In genomic region chr4:117304239-117305025, GRCm38 (mm10) we compare ENCODE assay signal across 7 mouse cellular contexts. TPM values are rescaled to one million over a fixed set of nuclear protein-coding genes. Genes with fewer than 3 reads are reported as not detected.
DNase-seq lines count a peak whose midpoint lies in the region; TF ChIP-seq lines count a peak whose summit lies in the region.

No protein-coding gene starts in this region.

- H3K4me1 ChIP-seq in lung, adult 2 months (ENCODE audit: control insufficient read depth, insufficient read depth, low read length): no peaks in the 10 kb centered on the region
- peaks cover 35% of the 10 kb centered on the region for H3K4me1 ChIP-seq in forebrain, embryonic 10.5 days
- H3K4me1 ChIP-seq in liver, adult 2 months (ENCODE audit: control insufficient read depth, insufficient read depth, low read length): peaks cover 6% of the 10 kb centered on the region; the same call in 1 of the 2 replicates
- peaks cover 6% of the 10 kb centered on the region for H3K4me1 ChIP-seq in small intestine, adult 2 months (ENCODE audit: control insufficient read depth, insufficient read depth, insufficient read length, low read length)

- H3K9me3 ChIP-seq in forebrain, embryonic 10.5 days: peaks cover 2% of the 10 kb centered on the region; the same call in 1 of the 2 replicates

- TF ChIP-seq CTCF in lung, adult 2 months (IDR thresholded peaks at IDR 0.05; ENCODE audit: insufficient read depth, low read length): no peak
- TF ChIP-seq CTCF in liver, adult 2 months (IDR thresholded peaks at IDR 0.05; ENCODE audit: low read depth, low read length): no peak
- no peak for TF ChIP-seq CTCF in small intestine, adult 2 months (IDR thresholded peaks at IDR 0.05; ENCODE audit: extremely low read depth, insufficient read length, insufficient replicate concordance, low read depth, low read length)

- no peak for TF ChIP-seq POLR2A in lung, adult 2 months (IDR thresholded peaks at IDR 0.05; ENCODE audit: borderline replicate concordance, extremely low read depth, low read depth, low read length)
- no peak for TF ChIP-seq POLR2A in liver, adult 2 months (IDR thresholded peaks at IDR 0.05; ENCODE audit: extremely low read depth, insufficient read depth, low read length)
- TF ChIP-seq POLR2A in small intestine, adult 2 months (IDR thresholded peaks at IDR 0.05; ENCODE audit: low read depth, low read length): no peak

- peak overlapping the region; percentile 56 for H3K9ac ChIP-seq in liver, adult 2 months (ENCODE audit: low read depth, low read length)

- no peaks in the 10 kb centered on the region for H3K36me3 ChIP-seq in forebrain, embryonic 10.5 days (replicated peaks)
- no peaks in the 10 kb centered on the region for H3K36me3 ChIP-seq in liver, adult 2 months (ENCODE audit: control insufficient read depth, insufficient read depth, low read length)
- H3K36me3 ChIP-seq in small intestine, adult 2 months (ENCODE audit: control insufficient read depth, insufficient read depth, low read length): no peaks in the 10 kb centered on the region

- no peak for DNase-seq in lung, adult 2 months
- no peak for DNase-seq in lung, postnatal 25 days (ENCODE audit: low spot score)
- peak; percentile 30 for DNase-seq in forebrain, embryonic 10.5 days (ENCODE audit: extremely low spot score, low spot score)
- DNase-seq in liver, adult 2 months (ENCODE audit: extremely low read depth, low read depth, low spot score): peak; percentile 59
- DNase-seq in layer of hippocampus, adult 9-10 months (ENCODE audit: low spot score): no peak
- DNase-seq in layer of hippocampus, postnatal 10 days (ENCODE audit: low spot score in 2 of 2): no peak

- H3K79me2 ChIP-seq in liver, adult 2 months (ENCODE audit: control insufficient read depth, insufficient read depth, low read length): no peaks in the 10 kb centered on the region

- H3K4me3 ChIP-seq in lung, adult 2 months (replicated peaks; ENCODE audit: extremely low read depth, low read depth, low read length): peak overlapping the region; percentile 56
- H3K4me3 ChIP-seq in forebrain, embryonic 10.5 days: peak overlapping the region; percentile 55
- H3K4me3 ChIP-seq in liver, adult 2 months (ENCODE audit: insufficient read depth, low read depth, low read length): peak overlapping the region; percentile 61
- H3K4me3 ChIP-seq in small intestine, adult 2 months (ENCODE audit: low read depth, low read length): peak overlapping the region; percentile 53

- WGBS in lung, adult 2 months: 14% methylated on average over 54 of the region's 54 CpGs
- 3% methylated on average over 54 of the region's 54 CpGs for WGBS in forebrain, embryonic 10.5 days
- 7% methylated on average over 54 of the region's 54 CpGs for WGBS in liver, adult 2 months
- WGBS in small intestine, adult 2 months: 14% methylated on average over 54 of the region's 54 CpGs

- H3K27ac ChIP-seq in forebrain, embryonic 10.5 days: peak overlapping the region; percentile 44; the same call in 1 of the 2 replicates
- H3K27ac ChIP-seq in liver, adult 2 months (replicated peaks; ENCODE audit: insufficient read depth, low read depth, low read length): no peak overlapping the region
- H3K27ac ChIP-seq in small intestine, adult 2 months (ENCODE audit: insufficient read depth, low read depth, low read length): no peak overlapping the region

- peaks cover 93% of the 10 kb centered on the region for H3K27me3 ChIP-seq in forebrain, embryonic 10.5 days (ENCODE audit: poor library complexity, severe bottlenecking)
- H3K27me3 ChIP-seq in liver, adult 2 months (ENCODE audit: control insufficient read depth, insufficient read depth, low read length): peaks cover 17% of the 10 kb centered on the region; the same call in 1 of the 2 replicates
- H3K27me3 ChIP-seq in small intestine, adult 2 months (ENCODE audit: control insufficient read depth, insufficient read depth, low read length): peaks cover 14% of the 10 kb centered on the region

RNA-seq across cellular contexts. Expression of gene Armh1, which starts 52.5 kb away (rescaled TPM):
- 4.2 and 5.2 TPM in 2 replicates for polyA plus RNA-seq in lung, adult 2 months (2012; rRNA removed)
- 0.15 and 0.53 TPM in 2 replicates for polyA plus RNA-seq in forebrain, embryonic 10.5 days (2016; fragmentation: Nextera tagmentation; extraction: Ambion mirVana)
- not detected in 2 replicates for total RNA-seq in liver, adult 2 months (2014; rRNA removed)
- polyA plus RNA-seq in liver, adult 2 months (2012; rRNA removed): not detected in 2 replicates
- not detected in 2 replicates for polyA plus RNA-seq in small intestine, adult 2 months (2012; rRNA removed)
- 1 to 10 TPM; 2.3 to 3.7 TPM for total RNA-seq in layer of hippocampus, postnatal 10 days (2021)

RNA-seq across cellular contexts. Expression of gene Tmem53, which starts 52.7 kb away (rescaled TPM):
- 21.7 and 24.1 TPM in 2 replicates for polyA plus RNA-seq in lung, adult 2 months (2012; rRNA removed)
- polyA plus RNA-seq in forebrain, embryonic 10.5 days (2016; fragmentation: Nextera tagmentation; extraction: Ambion mirVana): 7.3 and 7.8 TPM in 2 replicates
- 32.1 and 49.6 TPM in 2 replicates for total RNA-seq in liver, adult 2 months (2014; rRNA removed)
- 110 and 121 TPM in 2 replicates for polyA plus RNA-seq in liver, adult 2 months (2012; rRNA removed)
- 13.7 and 19.0 TPM in 2 replicates for polyA plus RNA-seq in small intestine, adult 2 months (2012; rRNA removed)
- total RNA-seq in layer of hippocampus, postnatal 10 days (2021): 1 to 10 TPM; 5.0 to 6.2 TPM

Comparison
In these comparisons a context has a peak if more than half of its experiments do, and no peak if none do; other contexts are left out.
1. DNase-seq: peak in forebrain, embryonic 10.5 days (single experiment) and liver, adult 2 months (single experiment); none in lung, adult 2 months (single experiment), lung, postnatal 25 days (single experiment), layer of hippocampus, adult 9-10 months (single experiment) and layer of hippocampus, postnatal 10 days (0 of 2).
2. Peak in every context shown above with its lines, with median percentiles within 50 percentile points of each other: H3K4me3 ChIP-seq.